Mouse (Mus musculus) lung, adult 18-20 months (tissue): ENCODE data around the gene Map2k6.

Experiments
- DNase-seq, 2 experiments: peaks; one replicate each; pipeline ENCODE4 v3.0.0; 2022; ENCODE audit warnings: mixed read lengths in 2 of 2

The Map2k6 gene

DNA sequence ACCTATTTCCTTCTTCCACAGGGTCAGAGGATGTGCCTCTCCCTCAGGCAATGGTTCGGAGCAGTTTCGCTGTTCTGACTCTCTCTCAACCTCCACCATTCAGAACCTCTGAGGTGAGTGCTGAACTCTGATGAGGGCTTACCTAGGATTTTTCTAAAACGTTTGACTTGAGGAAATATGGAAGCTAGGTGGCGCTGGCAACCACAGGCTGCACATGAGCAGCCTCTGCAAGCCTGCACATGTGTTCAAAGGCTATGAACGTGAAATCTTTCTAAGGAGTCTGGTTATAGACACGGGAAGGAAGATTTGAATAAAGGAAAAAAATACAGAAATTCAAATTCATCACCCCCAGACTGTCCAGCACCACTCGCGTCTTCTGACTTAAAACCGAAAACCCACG, 173.6 kb downstream of the Map2k6 start:
- peak; percentile 6 to 7 for DNase-seq
